Mouse (Mus musculus) thymus, adult 18-20 months (tissue): ENCODE results near the gene Sgk1.

ENCODE experiments used
- DNase-seq, 2 experiments: peaks; one replicate each; pipeline ENCODE4 v3.0.0; 2022; ENCODE audit warnings: mixed read lengths in 2 of 2

Sgk1 gene

DNA sequence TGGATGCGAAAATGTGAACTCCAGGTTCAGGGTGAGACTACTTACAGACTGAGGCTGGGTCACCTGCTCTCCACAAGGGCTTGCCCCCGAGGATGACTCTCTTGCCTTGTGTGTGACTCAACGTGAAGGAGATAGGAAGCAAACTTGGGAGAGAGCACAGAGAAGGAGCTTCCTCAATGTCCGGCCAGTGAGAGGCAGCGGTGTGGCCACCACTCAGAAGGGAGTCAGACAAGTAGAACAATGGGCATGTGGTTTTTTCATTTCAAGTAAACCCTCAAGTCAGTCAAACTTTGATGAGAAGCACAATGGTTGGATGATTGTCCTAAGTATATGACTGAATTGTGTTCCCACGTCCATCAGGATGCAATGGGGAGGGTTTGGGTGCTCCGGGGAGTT lies 36.8 kb downstream of the Sgk1 start:
- no peak for DNase-seq

DNA sequence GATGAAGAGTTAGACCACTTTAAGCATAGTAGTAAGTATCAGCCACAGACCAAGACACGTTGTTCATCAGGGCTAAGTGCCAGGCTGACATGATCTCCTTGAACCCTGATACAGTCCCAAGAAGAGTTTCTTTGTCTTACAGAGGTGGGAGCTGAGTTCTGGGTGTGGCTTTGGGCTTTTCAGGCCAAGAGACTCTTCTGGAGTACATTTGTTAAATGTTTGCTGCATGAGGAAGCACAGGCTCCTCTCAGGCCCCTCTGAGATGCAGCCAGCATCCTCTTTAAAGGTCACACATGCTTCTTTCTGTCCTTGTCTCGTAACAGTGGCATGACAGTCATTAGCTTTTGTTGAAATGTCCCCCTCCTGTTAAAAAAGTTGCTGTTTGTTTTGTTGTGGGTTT lies 38.6 kb downstream of the Sgk1 start:
- no peak for DNase-seq

DNA sequence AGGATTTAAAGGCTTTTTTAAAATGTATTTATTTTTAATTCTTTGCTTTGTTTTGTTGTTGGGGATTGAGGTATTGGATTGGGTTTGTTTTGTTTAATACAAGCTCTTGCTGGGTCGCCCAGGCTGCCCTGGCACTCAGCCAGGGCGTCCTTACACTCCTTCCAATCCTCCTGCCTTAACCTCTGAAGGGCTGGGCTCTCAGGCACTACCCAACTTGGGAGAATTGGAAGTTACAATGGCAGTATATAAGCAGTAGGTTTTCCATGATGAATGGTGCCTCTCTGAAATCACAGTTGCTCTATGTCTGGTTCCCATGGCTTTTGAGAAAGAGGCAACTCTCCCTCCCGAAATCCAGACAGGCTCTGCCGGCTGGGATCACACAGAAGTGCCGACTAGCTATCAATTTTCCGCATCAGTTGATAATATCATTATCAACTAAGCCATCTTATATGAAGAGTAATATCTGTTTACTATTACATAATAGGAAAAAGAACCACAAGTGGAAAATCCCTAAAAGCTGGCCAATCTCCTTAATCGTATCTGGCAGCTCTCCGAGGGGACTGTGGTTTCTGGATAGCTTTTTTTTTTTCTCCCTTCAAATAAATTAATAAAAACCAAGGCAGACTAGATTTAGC lies 40.8 kb downstream of the Sgk1 start:
- DNase-seq = no peak

DNA sequence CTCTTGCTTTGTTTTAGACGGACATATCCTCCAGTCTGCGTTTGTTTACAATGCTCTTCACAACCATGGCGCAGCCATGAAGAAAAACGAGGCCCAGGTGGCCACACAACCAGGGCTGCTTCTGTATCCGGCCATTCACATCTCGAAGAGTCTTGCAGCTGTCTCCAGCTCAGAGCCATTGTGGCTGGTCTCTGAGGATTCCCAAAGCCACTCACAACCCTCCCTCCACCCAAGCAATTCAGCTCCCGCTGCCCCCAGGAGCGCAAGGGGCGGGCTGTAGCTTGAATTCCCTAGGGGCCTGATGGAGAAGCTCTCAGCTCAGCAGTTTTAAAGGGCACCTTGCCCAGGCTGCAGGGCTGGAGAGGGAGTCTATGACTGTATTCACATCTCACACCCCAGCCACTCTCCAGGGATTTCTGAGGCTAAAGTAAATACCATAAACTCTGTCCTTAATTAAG lies 41.5 kb downstream of the Sgk1 start:
- no peak for DNase-seq

DNA sequence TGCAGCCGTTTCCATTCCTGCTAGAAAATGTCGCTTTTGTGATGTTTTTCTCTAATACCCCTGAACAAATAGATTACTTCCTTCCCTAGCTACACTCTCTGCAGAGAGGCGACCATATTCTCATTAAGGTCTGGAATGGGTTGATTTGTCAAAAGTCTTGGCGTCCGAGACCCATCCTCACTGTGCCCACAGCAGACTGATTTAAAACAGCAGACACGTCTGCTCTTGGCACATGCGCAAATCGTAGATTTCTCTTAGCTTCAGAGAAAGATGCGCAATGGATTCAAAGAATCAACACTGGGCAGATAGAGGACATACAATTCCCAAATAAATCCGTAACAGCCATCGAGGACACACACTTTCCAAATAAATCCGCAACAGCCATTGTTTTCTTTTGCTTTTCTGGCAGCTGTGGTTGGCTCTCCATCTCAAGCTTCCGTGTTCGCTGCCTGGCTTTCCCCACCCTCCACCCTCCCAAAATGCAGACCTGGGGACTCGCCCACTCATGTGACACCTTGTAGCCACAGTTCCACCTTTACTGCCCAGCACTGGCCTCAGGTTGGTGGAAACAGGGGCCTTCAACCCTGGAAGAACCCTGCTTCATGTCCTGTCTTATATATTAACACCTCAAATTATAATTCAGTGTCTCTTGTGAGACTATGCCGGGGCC lies 42.2 kb downstream of the Sgk1 start:
- DNase-seq = no peak

DNA sequence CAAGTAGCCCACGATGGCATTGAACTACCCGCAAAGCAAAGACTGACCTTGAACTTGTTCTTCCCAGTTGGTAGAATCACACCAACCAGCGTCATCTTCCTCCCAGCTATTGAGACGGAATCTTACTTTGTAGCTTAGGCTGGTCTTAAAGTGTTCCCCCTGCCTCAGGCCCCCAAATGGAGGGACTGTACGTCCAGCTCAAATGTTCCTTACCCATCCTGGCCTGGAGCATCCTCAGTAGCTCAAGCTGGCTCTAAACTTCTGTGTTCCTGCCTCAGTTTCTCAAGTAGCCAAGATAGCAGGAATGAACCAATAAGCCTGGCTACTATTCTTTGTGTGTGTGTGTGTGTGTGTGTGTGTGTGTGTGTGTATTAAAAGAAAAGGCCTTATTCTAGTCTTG lies 45.0 kb downstream of the Sgk1 start:
- no peak for DNase-seq

DNA sequence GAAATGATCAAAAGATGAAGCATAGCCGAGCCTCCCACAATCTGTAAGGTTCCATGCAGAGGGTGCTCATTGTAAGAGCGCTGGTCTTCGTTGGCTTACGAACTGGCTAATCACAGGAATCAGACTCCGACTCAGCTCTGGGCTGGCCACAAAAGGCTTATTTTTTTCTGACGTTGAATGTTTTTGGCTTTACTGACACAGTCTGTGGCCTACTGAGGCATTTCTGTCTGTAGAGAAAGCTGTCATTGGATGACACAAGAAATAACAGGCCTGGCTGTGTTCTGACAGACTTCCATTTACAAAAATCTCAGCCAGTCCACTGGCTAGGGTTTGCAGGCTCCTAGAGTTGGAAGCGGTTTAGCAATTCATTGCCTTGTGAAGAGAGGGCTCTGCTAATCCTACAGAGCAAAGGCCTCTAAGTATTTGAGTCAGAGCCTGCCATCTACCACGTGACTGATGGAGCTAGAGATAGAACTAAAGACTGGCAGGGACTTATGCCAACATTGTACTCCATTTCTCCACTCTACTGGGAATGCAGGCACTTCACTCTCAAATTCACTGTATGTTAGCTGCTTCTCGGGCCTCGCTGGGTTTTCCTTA lies 48.9 kb downstream of the Sgk1 start:
- no peak for DNase-seq

DNA sequence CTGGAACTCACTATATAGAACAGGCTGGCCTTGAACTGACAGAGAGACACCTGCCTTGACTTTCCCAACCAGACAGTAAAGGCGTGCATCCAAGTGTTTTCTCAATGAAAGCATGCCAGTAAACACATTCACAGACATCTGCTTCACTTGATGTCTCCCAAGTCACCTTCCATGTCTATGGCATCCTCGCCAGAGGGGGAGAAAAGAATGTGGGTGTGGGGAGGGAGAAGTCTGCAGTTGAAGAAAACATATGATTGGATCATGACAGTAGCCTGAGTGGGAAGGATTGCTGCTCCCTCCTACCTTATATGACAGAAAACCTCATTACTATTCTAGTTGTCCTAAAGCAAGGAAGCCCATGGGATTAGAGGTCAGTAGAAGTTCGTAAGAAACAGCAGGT lies 50.8 kb downstream of the Sgk1 start:
- no peak for DNase-seq

DNA sequence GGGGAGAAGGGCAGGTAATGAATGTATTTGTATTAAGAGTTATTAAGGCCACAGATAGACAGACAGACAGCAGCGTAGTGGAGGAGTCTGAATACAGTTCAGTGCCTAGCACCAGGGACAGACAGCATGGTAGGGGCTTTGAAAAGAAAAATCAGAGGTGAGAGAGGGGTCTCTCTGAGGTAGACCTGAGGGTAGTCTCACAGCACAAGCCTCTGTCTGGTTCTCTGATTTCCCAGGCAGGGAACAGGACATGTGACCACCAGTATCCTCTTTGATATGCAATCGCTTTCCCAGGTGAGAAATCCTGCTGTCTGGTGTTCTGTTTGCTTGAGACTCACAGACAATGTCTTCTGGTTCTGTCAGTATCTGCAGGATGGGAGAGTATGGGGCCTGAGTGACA lies 52.8 kb downstream of the Sgk1 start:
- DNase-seq = no peak

DNA sequence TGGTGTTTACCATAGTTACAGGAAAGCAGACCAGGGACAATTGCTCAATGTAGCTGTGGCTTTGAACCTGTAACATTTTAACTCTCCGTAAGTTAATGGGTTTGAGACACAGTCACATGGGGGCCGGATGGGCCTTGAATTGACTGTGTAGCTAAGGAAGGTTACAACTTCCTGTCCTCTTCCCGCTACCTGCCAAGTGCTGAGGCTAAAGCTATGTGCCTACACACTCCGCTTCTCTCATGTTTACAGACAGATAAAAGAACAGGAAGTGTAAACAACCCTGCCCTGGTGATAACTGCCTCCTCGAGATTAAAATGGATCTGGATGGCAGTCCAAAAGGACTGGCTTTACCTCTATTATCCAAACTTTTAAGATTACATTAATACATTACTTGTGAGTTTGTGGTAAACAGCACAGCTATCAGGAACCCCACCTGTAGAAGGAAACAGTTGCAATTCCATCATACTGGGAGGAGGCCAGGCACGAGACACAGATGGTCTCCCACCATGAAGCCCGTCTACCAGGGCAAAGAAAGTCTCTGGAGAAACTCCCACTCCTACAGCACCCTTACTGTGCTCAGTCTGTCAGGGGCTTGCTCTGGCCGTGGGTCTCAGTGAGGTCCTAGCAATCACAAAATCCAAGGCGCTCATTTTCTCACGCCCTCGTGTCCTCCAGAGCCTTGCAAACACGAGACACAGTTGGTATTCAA lies 54.7 kb downstream of the Sgk1 start:
- no peak for DNase-seq

DNA sequence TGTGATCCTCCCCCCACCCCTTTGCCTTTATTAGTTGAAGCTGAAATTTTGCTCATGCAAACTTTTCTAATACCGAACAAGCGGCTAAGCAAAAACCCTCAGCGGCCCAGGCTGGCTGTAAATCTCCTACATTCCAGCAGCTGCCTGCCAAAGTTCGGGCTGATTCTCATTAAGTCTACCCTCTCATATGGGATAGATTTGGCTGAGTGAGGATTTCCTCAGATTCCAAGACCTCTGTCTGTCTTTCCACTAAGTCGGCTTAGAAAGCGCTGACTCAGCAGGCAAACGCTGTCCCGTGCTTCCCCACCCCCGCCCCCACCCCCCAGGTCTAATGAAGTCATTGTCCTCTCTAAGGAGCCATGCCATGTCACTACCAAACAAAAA lies 55.2 kb downstream of the Sgk1 start:
- DNase-seq = no peak

DNA sequence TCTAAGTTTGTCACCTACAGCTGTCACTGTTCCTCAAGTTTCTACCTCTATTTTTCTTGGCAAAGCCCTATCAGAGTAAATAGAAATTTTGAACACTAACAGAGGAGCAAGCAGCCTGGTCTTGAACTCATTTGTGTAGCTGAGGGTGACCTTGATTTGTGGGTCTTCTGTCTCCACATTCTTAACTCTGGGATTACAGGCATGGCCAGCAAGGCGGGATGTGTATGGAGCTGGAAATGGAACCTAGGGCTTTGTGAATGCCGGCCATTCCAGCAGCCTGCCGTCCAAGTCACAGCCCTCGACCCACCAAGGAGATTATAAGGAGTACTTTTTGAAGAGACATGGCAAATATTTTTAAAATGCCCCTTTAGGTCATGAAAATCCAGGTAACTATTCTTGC lies 56.2 kb downstream of the Sgk1 start:
- no peak for DNase-seq

DNA sequence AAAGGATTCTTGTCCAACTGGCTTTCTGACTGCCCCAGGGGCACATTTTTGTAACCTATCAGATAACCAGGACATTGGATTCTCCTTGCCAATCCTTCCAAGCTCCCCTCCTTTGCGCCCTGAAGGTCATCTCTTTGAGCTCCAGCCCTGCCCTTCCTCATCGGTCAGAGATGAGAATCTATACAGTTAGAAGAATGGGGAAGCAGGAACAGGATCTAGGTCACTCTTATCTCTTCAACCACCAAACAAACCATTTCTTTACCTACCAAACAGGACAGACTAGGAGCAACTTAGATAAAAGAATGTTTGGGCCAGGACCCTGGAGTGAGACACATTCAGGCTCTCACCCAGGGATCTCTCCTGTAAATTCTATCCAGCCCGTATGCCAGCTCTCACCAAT lies 59.3 kb downstream of the Sgk1 start:
- DNase-seq = no peak

DNA sequence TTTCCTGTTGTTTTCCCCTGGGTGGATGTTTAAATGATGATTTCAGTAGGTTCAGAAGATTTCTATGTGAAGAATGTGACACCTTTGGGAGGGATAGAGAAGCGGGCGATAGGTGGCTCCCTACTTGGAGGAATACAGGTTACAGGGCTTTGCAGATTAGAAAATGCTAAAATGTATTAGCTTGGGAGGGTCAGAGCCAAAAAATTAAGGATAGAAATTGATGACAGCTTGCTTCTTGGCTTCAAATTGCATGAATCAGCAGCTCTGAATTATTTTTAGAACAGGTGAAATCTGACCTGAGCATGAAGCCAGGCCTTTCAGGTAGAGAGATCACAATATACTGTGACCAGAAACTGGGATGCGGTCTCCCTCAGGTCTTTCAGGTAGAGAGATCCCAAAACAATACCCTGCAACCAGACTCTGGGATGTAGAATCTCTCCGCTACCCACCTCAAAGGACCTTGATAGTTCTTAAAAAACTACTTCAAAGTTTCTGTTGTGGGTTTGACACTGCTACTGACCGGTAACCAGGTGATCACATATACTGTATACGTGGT lies 61.2 kb downstream of the Sgk1 start:
- DNase-seq = no peak

DNA sequence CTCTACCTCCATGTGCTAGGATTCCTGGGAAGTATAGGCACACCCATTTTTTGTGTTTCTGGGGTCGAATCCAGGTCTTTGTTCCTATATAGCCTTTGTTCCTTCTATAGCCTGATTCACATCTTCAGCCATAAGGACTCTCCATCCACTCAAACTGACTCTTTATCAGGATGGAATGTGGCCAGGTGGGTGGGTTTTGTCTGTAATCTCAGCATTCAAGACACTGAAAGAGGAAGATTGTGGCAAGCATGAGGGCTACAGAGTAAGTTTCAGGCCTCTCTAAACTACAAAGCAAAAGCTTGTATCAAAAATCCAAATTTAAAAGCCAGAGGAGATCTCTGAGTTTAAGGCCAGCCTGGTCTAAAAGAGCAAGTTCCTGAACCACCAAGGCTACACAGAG lies 63.2 kb downstream of the Sgk1 start:
- DNase-seq = no peak

DNA sequence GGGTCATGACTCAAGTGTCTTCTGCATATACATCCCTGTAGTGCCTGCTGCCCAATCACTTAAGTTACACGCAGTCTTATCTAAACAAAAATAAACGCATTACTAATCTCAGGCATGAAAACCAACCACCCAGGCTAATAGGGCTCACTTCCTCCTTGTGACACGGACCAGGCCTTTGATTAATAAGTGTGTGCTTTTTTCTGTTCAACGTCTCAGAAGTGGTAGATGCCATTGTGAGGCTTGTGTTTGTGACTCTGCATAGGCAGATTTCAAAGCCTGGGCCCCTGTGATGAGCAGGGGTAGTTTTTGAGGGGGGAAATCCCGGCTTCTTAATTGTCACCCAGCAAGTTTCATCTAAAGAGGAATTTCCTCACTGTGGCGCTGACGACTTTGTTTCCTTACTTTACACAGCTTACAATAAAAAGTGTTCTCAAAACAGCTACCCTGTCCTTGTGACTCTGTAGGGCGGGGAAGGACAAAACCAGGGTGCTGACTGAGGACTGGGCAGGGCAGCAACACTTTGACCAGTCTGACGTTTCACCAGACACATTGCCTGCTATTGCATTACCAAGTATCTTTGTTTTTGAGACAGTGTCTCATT lies 64.9 kb downstream of the Sgk1 start:
- DNase-seq = no peak

DNA sequence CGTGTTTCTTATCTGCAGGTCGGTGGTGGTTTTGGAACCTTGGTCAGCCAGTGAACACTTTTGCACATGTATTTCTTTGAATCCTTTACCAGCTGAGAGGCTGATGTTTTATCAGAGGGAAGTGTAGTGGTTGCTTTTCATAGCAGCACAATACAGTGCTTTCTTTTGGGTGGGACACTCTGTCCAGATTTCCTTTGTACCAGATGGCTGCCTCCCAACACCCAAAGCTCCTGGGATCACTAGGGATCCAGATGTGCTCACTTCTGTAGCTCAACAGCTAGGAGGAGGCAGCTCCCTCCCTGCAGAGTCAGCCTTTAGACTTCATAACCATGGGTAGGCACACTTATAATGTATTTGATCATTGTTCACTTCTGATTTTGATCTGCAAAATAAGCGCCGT lies 70.5 kb downstream of the Sgk1 start:
- DNase-seq = no peak

DNA sequence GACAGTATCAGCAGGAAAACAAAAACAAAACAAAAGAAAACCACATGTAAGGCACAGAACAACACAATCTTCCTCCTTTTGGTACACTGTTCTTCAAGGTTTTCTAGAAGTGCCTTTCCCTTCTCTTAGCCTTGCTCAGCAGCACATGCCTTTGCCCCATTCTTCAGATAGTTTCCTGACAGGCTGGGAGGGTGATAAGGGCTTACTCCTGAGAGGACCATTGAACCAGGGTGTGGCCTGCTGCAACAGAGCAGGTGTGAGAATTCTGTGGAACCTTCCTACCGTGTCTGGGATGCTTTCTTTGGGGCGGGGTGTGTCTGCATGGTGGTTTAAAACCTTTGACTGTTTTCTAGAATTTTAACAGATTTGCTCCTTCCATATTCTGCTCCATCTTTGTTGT lies 79.1 kb downstream of the Sgk1 start:
- DNase-seq = no peak

DNA sequence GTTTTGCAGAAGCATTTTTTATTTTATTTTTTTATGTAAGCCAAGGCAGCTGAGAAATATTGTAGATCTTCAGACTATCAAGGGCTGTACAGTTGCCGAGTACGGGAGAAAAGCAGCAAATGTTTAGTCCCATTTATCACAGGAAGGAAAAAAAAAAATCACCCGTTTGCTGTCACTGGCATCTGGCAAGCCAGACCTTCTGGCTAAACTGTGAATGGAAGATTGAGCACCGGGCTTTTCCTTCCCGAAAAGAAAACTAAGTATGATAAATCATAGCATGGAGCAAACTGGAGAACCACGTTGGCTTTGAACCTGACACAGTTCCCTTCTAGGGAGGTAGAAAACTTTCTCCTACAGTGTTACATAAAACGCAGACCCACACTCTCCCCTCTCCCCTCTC lies 81.0 kb downstream of the Sgk1 start:
- no peak for DNase-seq

DNA sequence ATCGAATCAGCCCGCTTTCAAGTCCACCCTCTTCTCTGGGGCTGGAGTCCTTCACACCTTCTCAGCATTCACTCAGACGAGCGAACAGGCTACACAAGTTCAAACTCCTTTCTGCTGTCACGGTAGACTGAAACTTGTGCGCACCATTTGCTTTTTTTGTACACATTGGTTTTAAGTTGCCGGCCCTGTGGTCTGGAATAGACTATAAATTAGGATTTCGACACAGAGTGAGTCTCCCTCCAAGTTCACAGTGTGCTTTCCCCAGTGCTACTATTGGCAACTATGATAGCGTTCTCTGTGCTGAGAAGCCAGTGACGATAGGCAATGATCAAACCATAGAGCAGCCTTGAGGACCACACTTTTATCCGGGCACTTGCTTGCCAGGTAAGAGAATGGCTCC lies 91.7 kb downstream of the Sgk1 start:
- DNase-seq = no peak

DNA sequence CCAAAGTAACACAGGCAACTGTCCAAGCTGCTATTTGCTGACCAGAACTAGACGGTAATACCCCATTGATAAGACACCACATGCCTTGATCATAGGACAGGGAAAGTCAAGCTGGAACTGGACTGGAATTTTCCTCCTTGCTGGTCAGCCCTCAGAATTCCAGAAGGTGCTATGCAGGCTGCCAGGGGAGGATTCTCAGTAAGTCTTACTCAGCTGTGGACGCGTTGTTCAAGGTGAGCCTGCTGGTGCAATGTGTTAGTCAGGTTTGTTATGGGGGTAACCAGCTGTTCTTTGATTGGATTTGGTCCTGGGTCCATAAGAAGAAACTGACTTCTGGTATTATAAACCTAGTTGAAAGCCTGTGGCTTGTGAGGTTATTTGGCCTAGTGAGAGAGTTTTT lies 92.8 kb downstream of the Sgk1 start:
- DNase-seq = no peak

DNA sequence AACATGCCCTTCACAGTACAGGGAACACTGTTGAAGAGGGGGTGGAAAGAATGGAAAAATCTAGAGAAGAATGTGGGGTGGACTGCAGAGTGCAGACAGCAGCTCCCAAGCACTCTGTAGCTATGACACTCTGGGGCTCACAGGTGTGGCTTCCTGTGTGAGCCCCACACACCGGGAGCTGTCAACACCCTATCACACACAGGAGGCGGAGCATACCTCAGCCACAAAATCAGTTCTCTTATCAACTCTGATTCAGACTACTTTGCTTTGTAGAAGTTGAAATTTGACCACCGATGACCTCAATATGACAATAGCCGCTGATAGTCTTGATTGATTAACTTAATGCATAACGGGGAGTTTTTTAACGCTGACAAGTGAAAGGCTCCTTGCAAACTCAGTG lies 93.4 kb downstream of the Sgk1 start:
- DNase-seq = peak in 1 of 2 experiments; percentile 44

DNA sequence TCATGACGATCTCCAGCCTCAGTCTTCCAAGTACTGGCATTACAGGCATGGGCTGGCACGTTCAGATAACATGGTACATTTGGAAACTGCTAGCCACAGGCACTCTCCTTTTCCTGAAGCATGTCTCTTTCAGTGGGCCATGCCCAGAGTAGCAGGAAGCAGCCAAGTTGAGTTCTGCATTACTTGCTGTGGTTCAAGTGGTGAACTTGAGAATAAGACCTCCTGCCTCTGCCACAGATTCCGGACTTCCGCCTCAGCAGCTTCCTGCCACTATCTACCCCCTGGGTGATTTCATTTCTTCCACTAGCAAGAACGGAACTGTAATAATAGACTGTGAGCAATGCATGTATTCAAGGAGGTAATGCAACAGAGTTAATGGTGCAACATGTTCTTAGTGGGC lies 94.3 kb downstream of the Sgk1 start:
- DNase-seq = peak in 1 of 2 experiments; percentile 57
